Mouse (Mus musculus): Measurements from ENCODE around the gene Mpi. TPM values are rescaled to one million over a fixed set of nuclear protein-coding genes. Genes with fewer than 3 reads are reported as not detected.
A peak's percentile ranks its signal among the peaks of the same experiment; 100 is the strongest.

The Mpi gene
- polyA plus RNA-seq, 1 experiment from 2014 or later = 56.8 TPM

DNA sequence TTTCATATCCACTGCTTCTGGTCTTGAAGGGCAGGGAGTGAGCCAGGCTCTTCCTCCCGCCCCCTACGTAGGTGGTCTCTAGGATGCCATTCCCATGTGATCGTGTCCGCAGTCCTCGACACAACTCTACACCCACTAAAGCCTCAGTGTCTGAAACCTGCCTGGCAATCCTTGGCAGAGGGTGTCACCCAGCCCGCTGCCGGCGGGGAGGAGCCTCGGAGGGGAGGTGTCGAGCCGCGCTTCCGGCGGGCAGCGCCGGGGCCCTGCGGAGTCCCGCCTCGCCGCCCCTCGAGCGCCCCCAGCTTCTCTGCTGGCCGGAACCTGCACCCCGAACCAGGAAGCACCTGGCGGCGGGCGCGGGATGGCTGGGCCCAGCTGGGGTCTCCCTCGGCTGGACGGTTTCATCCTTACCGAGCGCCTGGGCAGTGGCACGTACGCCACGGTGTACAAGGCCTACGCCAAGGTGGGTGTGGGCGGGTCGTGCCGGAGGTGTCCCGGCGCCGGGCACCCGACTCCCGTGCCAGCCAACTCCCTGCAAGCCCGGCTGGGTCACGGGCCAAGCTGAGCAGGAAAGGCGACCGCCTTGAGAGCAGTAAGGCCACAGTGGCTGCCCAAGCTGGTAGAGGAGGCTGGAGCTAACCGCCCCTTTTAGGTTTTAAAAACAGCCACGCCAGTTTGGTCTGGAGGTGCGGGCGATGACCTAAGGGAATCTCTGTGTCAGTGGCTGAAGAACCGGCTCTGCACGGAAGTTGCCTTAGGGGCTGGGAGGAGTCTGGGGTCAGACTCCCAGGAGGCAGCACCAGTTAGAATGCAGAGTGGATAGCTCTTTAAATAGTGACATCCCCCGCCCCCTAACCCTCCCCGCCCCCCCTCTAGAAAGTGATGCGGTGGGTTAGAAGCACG, 36.9 kb upstream of the Mpi start, which contains the start of gene Ulk3:
Ulk3 (plus strand) TSS at position 229 of the 903 bp plus-strand sequence.
- Histone ChIP-seq H3K36me3 (peaks cover 53% of the 10 kb centered on the region), H3K9me3 (no peaks in the 10 kb centered on the region), H3K27me3 (no peaks in the 10 kb centered on the region; the same call in 1 of the 2 replicates), H3K27ac (peak within 1 kb of the TSS; percentile 87), H3K4me2 (peak within 1 kb of the TSS; percentile 91), H3K4me1 (replicated peaks) (peaks cover 19% of the 10 kb centered on the region), H3K9ac (replicated peaks) (peak within 1 kb of the TSS; percentile 78), H3K4me3 (replicated peaks) (peak within 1 kb of the TSS; percentile 76)
- under 1% methylated on average over 58 of the region's 58 CpGs for WGBS
- peak; percentile 83 for ATAC-seq (ENCODE audit: insufficient number of reproducible peaks, insufficient read depth, low FRiP score, low TSS enrichment, low read depth)

DNA sequence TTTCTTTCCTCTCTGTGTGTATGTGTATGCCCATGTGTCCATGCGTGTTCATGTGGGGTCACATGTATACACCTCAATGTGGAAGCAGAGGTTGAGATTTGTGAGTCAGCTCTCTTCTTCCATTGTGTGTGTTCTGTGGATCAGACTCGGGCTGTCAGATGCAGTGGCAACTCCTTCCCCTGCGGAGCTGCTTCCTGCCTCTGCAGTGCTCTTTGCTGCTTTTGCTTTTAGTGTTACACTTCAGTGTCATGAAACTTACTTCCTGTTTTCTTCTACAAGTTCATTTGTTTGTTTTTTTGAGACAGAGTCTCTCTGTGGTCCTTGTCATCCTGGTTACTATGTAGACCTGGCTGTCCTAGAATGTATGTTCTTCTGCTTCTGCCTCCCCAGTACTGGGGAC, 32.4 kb upstream of the Mpi start:
- H3K9ac ChIP-seq (replicated peaks) = no peak overlapping the region
- WGBS = 89% methylated on average over 3 of the region's 3 CpGs

DNA sequence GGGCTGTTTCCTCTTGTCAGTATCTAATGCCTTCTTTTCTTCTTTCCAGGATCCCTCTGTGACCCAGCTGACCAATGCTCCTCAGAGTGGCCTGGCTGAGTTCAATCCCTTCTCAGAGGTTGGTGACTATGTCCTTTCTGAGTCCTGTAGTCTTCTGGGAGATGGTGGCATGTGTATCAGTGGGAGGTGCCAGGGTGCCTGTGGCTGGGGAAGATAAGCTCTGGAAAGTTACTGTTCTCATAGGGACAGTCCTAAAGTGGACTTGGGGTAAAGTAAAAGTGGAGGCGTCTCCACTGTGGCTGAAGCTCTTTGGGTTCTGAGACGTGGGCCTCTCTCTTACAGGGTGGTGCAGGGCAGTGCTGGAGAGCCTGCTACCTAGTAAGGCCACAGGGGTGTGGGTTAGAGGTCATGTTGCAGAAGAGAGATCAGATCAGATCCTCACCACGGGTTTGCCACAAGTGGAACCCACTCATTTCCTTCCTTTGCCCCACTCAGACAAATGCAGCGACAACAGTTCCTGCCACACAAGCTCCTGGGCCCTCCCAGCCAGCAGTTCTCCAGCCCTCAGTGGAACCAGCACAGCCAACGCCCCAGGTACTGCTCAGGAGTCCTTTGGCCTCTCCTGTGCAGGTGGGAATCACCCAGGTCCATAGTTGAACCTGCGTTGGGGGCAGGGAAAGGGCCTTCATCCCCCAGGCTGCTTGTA, 24.7 kb upstream of the Mpi start:
- Histone ChIP-seq H3K9ac (replicated peaks) (no peak overlapping the region), H3K36me3 (peaks cover 65% of the 10 kb centered on the region), H3K4me2 (no peak overlapping the region), H3K27ac (no peak overlapping the region), H3K27me3 (no peaks in the 10 kb centered on the region), H3K4me1 (replicated peaks) (no peaks in the 10 kb centered on the region), H3K9me3 (no peaks in the 10 kb centered on the region), H3K4me3 (replicated peaks) (no peak overlapping the region)
- 75% methylated on average over 6 of the region's 6 CpGs for WGBS
- ATAC-seq (ENCODE audit: insufficient number of reproducible peaks, insufficient read depth, low FRiP score, low TSS enrichment, low read depth) = no peak

More for the DNA sequence above, 32.4 kb upstream of the Mpi start:
- Histone ChIP-seq H3K27me3 (no peaks in the 10 kb centered on the region; the same call in 1 of the 2 replicates), H3K9me3 (no peaks in the 10 kb centered on the region), H3K27ac (no peak overlapping the region), H3K36me3 (peaks cover 74% of the 10 kb centered on the region), H3K4me2 (no peak overlapping the region), H3K4me1 (replicated peaks) (peaks cover 11% of the 10 kb centered on the region), H3K4me3 (replicated peaks) (no peak overlapping the region)
- no peak for ATAC-seq (ENCODE audit: insufficient number of reproducible peaks, insufficient read depth, low FRiP score, low TSS enrichment, low read depth)

DNA sequence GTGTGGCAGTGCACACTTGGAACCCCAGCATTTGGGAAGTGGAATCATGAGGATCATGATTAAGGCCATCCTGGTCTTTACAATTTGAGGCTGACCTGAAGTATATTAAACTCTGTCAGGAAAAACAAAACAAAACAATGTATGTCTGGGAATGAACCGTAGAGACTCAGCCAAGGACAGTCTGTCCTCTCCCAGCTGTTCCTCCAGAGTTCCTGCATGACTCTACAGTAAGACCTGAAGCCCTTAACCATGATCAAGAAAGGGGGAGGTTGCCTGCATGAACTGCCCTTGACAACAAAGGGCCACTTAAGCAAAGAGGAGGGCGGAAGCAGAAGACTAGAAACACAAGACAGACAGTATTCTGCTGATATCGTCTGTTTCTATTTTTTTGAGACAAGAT, 23.0 kb upstream of the Mpi start:
- no peak overlapping the region for H3K9ac ChIP-seq (replicated peaks)
- H3K4me2 ChIP-seq = no peak overlapping the region
- peaks cover 61% of the 10 kb centered on the region for H3K36me3 ChIP-seq
- H3K4me1 ChIP-seq (replicated peaks) = no peaks in the 10 kb centered on the region
- no peak overlapping the region for H3K27ac ChIP-seq
- H3K4me3 ChIP-seq (replicated peaks) = no peak overlapping the region
- no peak for ATAC-seq (ENCODE audit: insufficient number of reproducible peaks, insufficient read depth, low FRiP score, low TSS enrichment, low read depth)
- no peaks in the 10 kb centered on the region for H3K9me3 ChIP-seq
- no peaks in the 10 kb centered on the region for H3K27me3 ChIP-seq
- 88% methylated on average over 3 of the region's 3 CpGs for WGBS

DNA sequence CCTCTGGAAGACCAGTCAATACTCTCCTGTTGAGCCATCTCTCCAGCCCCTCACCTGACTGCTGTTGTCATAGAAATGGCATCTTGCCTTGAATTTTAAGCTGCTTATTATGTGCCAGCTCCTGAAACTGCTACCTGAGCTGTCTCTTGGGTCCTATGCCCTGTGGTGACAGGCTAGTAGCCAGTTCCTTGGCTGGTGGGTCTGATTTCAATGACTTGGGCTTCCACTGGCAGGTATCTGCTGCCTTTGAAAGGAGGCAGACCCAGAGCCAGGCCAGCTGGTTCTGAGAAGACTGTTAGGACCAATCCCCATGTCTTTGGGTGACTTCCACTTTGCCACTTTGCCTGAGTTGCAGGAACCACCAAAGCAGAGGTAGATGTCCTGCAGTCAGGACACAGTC, 21.8 kb upstream of the Mpi start:
- H3K9ac ChIP-seq (replicated peaks) = no peak overlapping the region
- H3K36me3 ChIP-seq = peaks cover 55% of the 10 kb centered on the region
- no peaks in the 10 kb centered on the region for H3K9me3 ChIP-seq
- no peaks in the 10 kb centered on the region for H3K4me1 ChIP-seq (replicated peaks)
- no peak for ATAC-seq (ENCODE audit: insufficient number of reproducible peaks, insufficient read depth, low FRiP score, low TSS enrichment, low read depth)
- no peaks in the 10 kb centered on the region for H3K27me3 ChIP-seq
- no peak overlapping the region for H3K27ac ChIP-seq
- no peak overlapping the region for H3K4me2 ChIP-seq
- H3K4me3 ChIP-seq (replicated peaks) = no peak overlapping the region

DNA sequence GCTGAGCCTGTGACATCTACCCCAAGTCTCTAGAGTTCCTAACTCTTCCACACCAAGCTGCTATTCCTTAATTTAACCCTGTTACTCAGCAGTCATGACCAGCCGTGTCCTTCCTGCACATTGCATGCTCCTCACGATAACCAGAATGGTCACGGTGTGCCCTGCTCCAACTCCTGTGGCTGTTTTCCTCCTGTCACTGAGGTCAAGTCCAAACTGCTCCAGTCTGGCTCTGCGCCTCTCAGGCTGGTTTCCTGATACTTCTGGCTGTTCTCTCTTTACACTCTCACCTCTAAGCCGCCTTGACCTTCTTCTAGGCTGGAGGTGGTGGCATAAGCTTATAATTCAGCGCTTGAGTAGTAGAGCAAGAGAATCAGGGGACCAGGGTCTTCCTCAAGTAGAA, 15.9 kb upstream of the Mpi start:
- H3K4me2 ChIP-seq = no peak overlapping the region
- ATAC-seq (ENCODE audit: insufficient number of reproducible peaks, insufficient read depth, low FRiP score, low TSS enrichment, low read depth) = no peak

DNA sequence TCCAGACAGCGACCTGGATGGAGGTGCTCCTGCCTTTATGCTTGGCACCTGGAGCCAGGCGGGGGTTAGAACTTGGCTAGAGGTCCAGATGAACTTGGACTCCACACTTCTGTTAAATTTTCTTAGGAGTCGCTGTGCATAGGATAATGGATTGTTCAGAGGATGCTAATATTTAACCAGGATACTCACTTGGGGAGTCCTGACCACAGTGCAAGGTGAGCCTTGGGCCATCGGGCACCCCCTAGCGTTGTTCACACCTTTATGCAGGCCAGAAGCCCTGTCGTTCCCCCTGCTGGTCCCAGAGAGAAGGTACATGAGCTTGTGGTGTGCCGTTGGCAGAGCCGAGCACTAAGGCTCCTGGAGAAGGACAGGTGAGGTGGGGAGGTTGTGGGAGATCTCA, 14.3 kb upstream of the Mpi start:
- Histone ChIP-seq H3K4me1 (replicated peaks) (peaks cover 36% of the 10 kb centered on the region), H3K9me3 (no peaks in the 10 kb centered on the region), H3K4me3 (replicated peaks) (no peak overlapping the region), H3K9ac (replicated peaks) (no peak overlapping the region), H3K27me3 (no peaks in the 10 kb centered on the region), H3K4me2 (no peak overlapping the region), H3K36me3 (peaks cover 32% of the 10 kb centered on the region), H3K27ac (peak overlapping the region; percentile 87)
- ATAC-seq (ENCODE audit: insufficient number of reproducible peaks, insufficient read depth, low FRiP score, low TSS enrichment, low read depth) = no peak
- 59% methylated on average over 8 of the region's 8 CpGs for WGBS

More for the DNA sequence above, 15.9 kb upstream of the Mpi start:
- Histone ChIP-seq H3K36me3 (peaks cover 39% of the 10 kb centered on the region), H3K4me3 (replicated peaks) (no peak overlapping the region), H3K27me3 (no peaks in the 10 kb centered on the region), H3K9ac (replicated peaks) (no peak overlapping the region; the same call in 1 of the 2 replicates), H3K9me3 (no peaks in the 10 kb centered on the region), H3K4me1 (replicated peaks) (peaks cover 23% of the 10 kb centered on the region), H3K27ac (no peak overlapping the region)
- WGBS = 95% methylated on average over 6 of the region's 6 CpGs

DNA sequence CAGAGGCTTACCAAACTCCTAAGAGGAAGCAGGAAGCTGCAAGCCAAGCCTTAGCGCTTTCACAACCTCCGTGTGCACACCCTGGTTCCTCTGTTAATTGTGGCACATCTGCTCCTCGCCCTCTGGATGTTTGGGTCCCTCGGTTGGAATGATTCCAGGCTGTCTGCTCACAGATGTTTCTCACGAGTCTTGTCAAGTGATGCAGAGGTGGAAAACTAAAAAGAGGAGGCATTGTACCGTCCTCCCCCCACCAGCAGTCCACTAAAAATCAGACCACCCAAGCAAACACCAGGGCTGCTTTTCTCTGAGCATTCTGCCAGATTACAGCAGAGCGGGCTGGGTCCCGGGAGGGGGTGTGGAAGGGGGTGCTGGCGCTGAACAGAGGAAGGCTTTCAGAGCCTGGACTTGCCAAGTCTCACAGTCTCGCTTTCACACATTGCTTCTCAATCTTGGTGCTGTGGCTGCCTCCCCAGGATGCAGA, 13.2 kb upstream of the Mpi start:
- H3K9ac ChIP-seq (replicated peaks) = no peak overlapping the region
- peaks cover 25% of the 10 kb centered on the region for H3K36me3 ChIP-seq
- H3K27me3 ChIP-seq = no peaks in the 10 kb centered on the region
- peak overlapping the region; percentile 87 for H3K27ac ChIP-seq
- no peak for ATAC-seq (ENCODE audit: insufficient number of reproducible peaks, insufficient read depth, low FRiP score, low TSS enrichment, low read depth)
- 40% methylated on average over 10 of the region's 10 CpGs for WGBS
- no peak overlapping the region for H3K4me3 ChIP-seq (replicated peaks)
- H3K4me2 ChIP-seq = no peak overlapping the region
- peaks cover 43% of the 10 kb centered on the region for H3K4me1 ChIP-seq (replicated peaks)
- H3K9me3 ChIP-seq = no peaks in the 10 kb centered on the region

DNA sequence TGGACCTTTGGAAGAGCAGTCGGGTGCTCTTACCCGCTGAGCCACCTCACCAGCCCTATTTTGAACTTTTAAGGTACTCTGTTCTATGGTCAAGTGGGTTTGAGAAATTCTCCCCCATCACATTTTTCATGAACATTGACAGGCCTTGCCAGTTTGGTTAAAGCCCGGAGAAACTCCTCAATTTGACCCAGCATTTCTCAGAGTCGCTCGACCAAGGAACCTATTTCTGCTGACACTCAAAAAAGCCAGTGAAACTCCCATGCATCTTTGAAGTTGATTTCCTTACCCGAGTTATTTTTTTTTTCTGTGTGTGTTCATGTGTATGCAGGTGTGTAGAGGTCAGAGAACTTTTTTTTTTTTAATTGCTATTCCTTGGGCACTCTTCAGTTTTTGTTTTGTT, 12.0 kb upstream of the Mpi start:
- no peak for ATAC-seq (ENCODE audit: insufficient number of reproducible peaks, insufficient read depth, low FRiP score, low TSS enrichment, low read depth)
- no peak overlapping the region for H3K4me2 ChIP-seq
- H3K36me3 ChIP-seq = peaks cover 19% of the 10 kb centered on the region
- H3K4me1 ChIP-seq (replicated peaks) = peaks cover 46% of the 10 kb centered on the region
- 82% methylated on average over 6 of the region's 6 CpGs for WGBS
- H3K27ac ChIP-seq = no peak overlapping the region
- no peaks in the 10 kb centered on the region for H3K9me3 ChIP-seq
- no peak overlapping the region for H3K4me3 ChIP-seq (replicated peaks)
- no peaks in the 10 kb centered on the region for H3K27me3 ChIP-seq
- H3K9ac ChIP-seq (replicated peaks) = no peak overlapping the region

DNA sequence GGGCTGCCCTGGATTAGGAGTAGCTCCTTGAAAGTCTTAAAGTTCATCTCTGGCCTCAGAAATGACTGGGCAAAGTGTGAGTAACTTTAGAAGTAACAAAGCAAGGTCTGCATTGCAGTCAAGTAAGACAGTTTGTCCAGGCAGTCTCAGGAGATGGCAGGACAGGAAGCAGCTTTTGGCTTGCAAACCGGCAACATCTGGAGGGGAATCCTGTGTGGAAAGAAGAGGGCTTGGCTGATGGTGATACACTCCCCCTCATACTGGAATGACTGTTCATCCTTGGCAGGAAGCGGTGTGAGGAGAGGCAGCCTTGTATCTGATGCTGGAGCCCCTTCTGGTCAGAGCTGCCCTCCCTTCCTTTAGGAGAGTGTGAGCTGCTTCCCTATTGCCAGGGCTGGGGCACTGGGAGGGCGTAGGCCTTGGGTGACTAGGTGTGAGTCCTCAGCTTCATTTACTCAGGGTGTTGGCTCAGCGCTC, 10.4 kb upstream of the Mpi start:
- no peak for ATAC-seq (ENCODE audit: insufficient number of reproducible peaks, insufficient read depth, low FRiP score, low TSS enrichment, low read depth)
- WGBS = 68% methylated on average over 4 of the region's 4 CpGs
- H3K9me3 ChIP-seq = no peaks in the 10 kb centered on the region
- H3K9ac ChIP-seq (replicated peaks) = 0 out of 2 replicates have a peak overlapping the region, but pooled peaks have one; percentile 34
- H3K27ac ChIP-seq = no peak overlapping the region
- H3K36me3 ChIP-seq = peaks cover 2% of the 10 kb centered on the region
- H3K4me1 ChIP-seq (replicated peaks) = peaks cover 46% of the 10 kb centered on the region
- no peaks in the 10 kb centered on the region; the same call in 1 of the 2 replicates for H3K27me3 ChIP-seq
- no peak overlapping the region for H3K4me3 ChIP-seq (replicated peaks)
- no peak overlapping the region for H3K4me2 ChIP-seq

DNA sequence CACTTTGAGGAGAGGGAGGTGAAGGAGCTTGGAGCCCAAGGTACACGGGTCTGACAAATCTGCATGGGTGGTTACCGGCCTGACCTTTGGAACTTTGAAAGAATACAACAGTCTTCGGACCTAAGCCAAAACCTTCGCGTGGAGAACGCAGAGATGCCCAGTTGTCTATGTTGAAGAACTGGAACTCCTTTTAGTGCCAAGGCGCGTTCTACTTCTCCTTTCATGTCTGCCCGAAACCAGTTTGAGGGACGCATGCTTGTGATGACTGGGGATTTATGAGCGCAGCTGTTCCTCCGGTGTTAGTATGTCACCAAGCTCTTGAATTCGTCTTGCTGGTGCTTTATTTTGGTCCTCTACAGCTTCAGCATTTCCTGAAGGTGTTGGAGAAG, 9.1 kb upstream of the Mpi start:
- Histone ChIP-seq H3K4me2 (peak overlapping the region; percentile 81), H3K4me3 (replicated peaks) (peak overlapping the region; percentile 71), H3K9ac (replicated peaks) (no peak overlapping the region), H3K27ac (no peak overlapping the region), H3K9me3 (no peaks in the 10 kb centered on the region), H3K36me3 (no peaks in the 10 kb centered on the region), H3K27me3 (no peaks in the 10 kb centered on the region; the same call in 1 of the 2 replicates), H3K4me1 (replicated peaks) (peaks cover 42% of the 10 kb centered on the region)
- no peak for ATAC-seq (ENCODE audit: insufficient number of reproducible peaks, insufficient read depth, low FRiP score, low TSS enrichment, low read depth)
- 80% methylated on average over 13 of the region's 13 CpGs for WGBS
